Mouse (Mus musculus): ENCODE measurements around the gene Nxph3.

Gene Nxph3

GRCm38 (mm10) chr11:95490104-95490503 lies 24.3 kb downstream of the Nxph3 start:
- DNase-seq, result no peak

- no peak for DNase-seq
These were observed 27.1 kb downstream of the Nxph3 start for GRCm38 (mm10) chr11:95487237-95487636.

- no peak for DNase-seq
These were observed 28.7 kb downstream of the Nxph3 start for GRCm38 (mm10) chr11:95485634-95486033.

GRCm38 (mm10) chr11:95480662-95481061 lies 33.7 kb downstream of the Nxph3 start:
- DNase-seq, result no peak

- DNase-seq, result no peak
These were observed 34.9 kb downstream of the Nxph3 start for GRCm38 (mm10) chr11:95479458-95479857.

GRCm38 (mm10) chr11:95476323-95476722 lies 38.0 kb downstream of the Nxph3 start:
- peak; percentile 70 for DNase-seq

- DNase-seq, result no peak
These were observed 40.9 kb downstream of the Nxph3 start for GRCm38 (mm10) chr11:95473456-95473855.

GRCm38 (mm10) chr11:95472942-95473341 lies 41.4 kb downstream of the Nxph3 start:
- no peak for DNase-seq

- no peak for DNase-seq
These were observed 46.6 kb downstream of the Nxph3 start for GRCm38 (mm10) chr11:95467731-95468130.

- DNase-seq, result no peak
These were observed 52.2 kb downstream of the Nxph3 start for GRCm38 (mm10) chr11:95462168-95462567.

- DNase-seq, result no peak
These were observed 53.5 kb downstream of the Nxph3 start for GRCm38 (mm10) chr11:95460872-95461271.
